Mouse (Mus musculus): ENCODE results near the gene Trpm3. TPM values are rescaled to one million over a fixed set of nuclear protein-coding genes. Genes with fewer than 3 reads are reported as not detected.
"Not testable (repeated sequence)": the region's sequence is repeated elsewhere in the genome, so short reads cannot be mapped to it uniquely, and the experiment has no call there.

Gene Trpm3
- total RNA-seq, 2 experiments from 2014 or later = 3.5 to 5.3 TPM

- no peak for DNase-seq (ENCODE audit: low spot score in 2 of 2)
These were observed 886.0 kb downstream of the Trpm3 start for GRCm38 (mm10) chr19:23024821-23025220.

- DNase-seq (ENCODE audit: low spot score in 2 of 2) = no peak
These were observed 887.6 kb downstream of the Trpm3 start for GRCm38 (mm10) chr19:23026427-23026826.

- DNase-seq (ENCODE audit: low spot score in 2 of 2) = no peak
These were observed 889.4 kb downstream of the Trpm3 start for GRCm38 (mm10) chr19:23028283-23028682.

- DNase-seq (ENCODE audit: low spot score in 2 of 2) = not testable (repeated sequence)
These were observed 894.5 kb downstream of the Trpm3 start for GRCm38 (mm10) chr19:23033343-23033742.

GRCm38 (mm10) chr19:23034117-23034516, 895.3 kb downstream of the Trpm3 start:
- DNase-seq (ENCODE audit: low spot score in 2 of 2) = no peak

GRCm38 (mm10) chr19:23034933-23035332, 896.1 kb downstream of the Trpm3 start:
- peak; percentile 59 to 68 for DNase-seq (ENCODE audit: low spot score in 2 of 2)

- DNase-seq (ENCODE audit: low spot score in 2 of 2) = no peak
These were observed 896.9 kb downstream of the Trpm3 start for GRCm38 (mm10) chr19:23035786-23036185.

- DNase-seq (ENCODE audit: low spot score in 2 of 2) = no peak
These were observed 898.1 kb downstream of the Trpm3 start for GRCm38 (mm10) chr19:23036782-23037477.

GRCm38 (mm10) chr19:23037499-23037898, 898.7 kb downstream of the Trpm3 start:
- DNase-seq (ENCODE audit: low spot score in 2 of 2) = no peak

GRCm38 (mm10) chr19:23038321-23038720, 899.5 kb downstream of the Trpm3 start:
- no peak for DNase-seq (ENCODE audit: low spot score in 2 of 2)

- DNase-seq (ENCODE audit: low spot score in 2 of 2) = no peak
These were observed 902.8 kb downstream of the Trpm3 start for GRCm38 (mm10) chr19:23041483-23042167.

- no peak for DNase-seq (ENCODE audit: low spot score in 2 of 2)
These were observed 903.4 kb downstream of the Trpm3 start for GRCm38 (mm10) chr19:23042168-23042733.

GRCm38 (mm10) chr19:23043699-23044098, 904.9 kb downstream of the Trpm3 start:
- no peak for DNase-seq (ENCODE audit: low spot score in 2 of 2)

Small RNA genes within 50 kb of the gene (microRNA-seq; reads per million reads assigned to microRNA genes)
- 121 reads per million, percentile 53 among the genes with 10 or more reads in this experiment for gene Mir204

Data from gastrocnemius, postnatal 4 days (tissue).